Comparison of ENCODE assay signal across 29 mouse cellular contexts in the genomic region with DNA sequence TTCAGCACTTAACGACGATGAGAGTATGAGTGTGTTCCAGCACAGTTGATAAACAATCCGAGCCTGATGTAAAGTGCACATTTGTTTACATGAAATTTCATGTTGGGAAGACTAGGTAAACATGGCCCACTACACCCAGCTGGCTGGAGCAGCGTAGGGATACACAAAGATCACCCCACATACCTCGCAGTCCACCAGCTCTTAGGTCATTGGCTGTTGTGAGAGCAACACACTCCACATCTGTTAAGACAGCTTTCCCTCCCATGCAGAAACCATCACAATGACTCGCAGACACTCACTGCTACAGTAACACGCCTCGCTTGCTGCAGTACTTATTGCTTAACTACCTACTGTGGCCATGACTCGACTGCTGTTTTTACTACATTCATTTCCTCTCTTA.
DNase-seq lines count a peak whose midpoint lies in the region; ATAC-seq and TF ChIP-seq lines count a peak whose summit lies in the region.
"Had no signal": no experiment of that assay in that cellular context is flagged by ENCODE, and none has a peak within 500 bp of the region (broad histone marks: within the 10 kb centered on the region; RNA-seq: fewer than 3 reads in every experiment).

No protein-coding gene starts in this region.

- no peak for TF ChIP-seq CTCF in intestine, postnatal 0 days (IDR thresholded peaks at IDR 0.05; ENCODE audit: low read depth)

- H3K36me3 ChIP-seq in forebrain, embryonic 13.5 days (ENCODE audit: poor library complexity, severe bottlenecking), result no peaks in the 10 kb centered on the region
- H3K36me3 ChIP-seq in forebrain, embryonic 16.5 days (ENCODE audit: control insufficient read depth, insufficient read depth), result no peaks in the 10 kb centered on the region
- H3K36me3 ChIP-seq in megakaryocyte, embryonic 14.5 days (replicated peaks; ENCODE audit: low read length), result no peaks in the 10 kb centered on the region
- H3K36me3 ChIP-seq in intestine, postnatal 0 days (ENCODE audit: control insufficient read depth, insufficient read depth), result no peaks in the 10 kb centered on the region
- no peaks in the 10 kb centered on the region for H3K36me3 ChIP-seq in hindbrain, embryonic 12.5 days
- H3K36me3 ChIP-seq: embryonic facial prominence, embryonic 13.5 days; hindbrain, embryonic 13.5 days; liver, embryonic 12.5 days; midbrain, embryonic 12.5 days; neural tube, embryonic 13.5 days had no signal

- no peak overlapping the region for H3K4me2 ChIP-seq in forebrain, embryonic 13.5 days
- H3K4me2 ChIP-seq in forebrain, embryonic 16.5 days (ENCODE audit: low read length), result no peak overlapping the region
- H3K4me2 ChIP-seq in intestine, postnatal 0 days (replicated peaks; ENCODE audit: low read depth), result no peak overlapping the region
- H3K4me2 ChIP-seq in hindbrain, embryonic 12.5 days (replicated peaks), result no peak overlapping the region
- H3K4me2 ChIP-seq: embryonic facial prominence, embryonic 13.5 days; heart, embryonic 11.5 days; hindbrain, embryonic 13.5 days; liver, embryonic 12.5 days; midbrain, embryonic 12.5 days; neural tube, embryonic 13.5 days had no signal

- H3K27me3 ChIP-seq in forebrain, embryonic 13.5 days, result no peaks in the 10 kb centered on the region
- H3K27me3 ChIP-seq in forebrain, embryonic 16.5 days (replicated peaks; ENCODE audit: control insufficient read depth, insufficient read depth, low read length), result no peaks in the 10 kb centered on the region
- no peaks in the 10 kb centered on the region for H3K27me3 ChIP-seq in megakaryocyte, embryonic 14.5 days (replicated peaks)
- no peaks in the 10 kb centered on the region for H3K27me3 ChIP-seq in intestine, postnatal 0 days (replicated peaks; ENCODE audit: control insufficient read depth, insufficient read depth, low read length)
- H3K27me3 ChIP-seq in hindbrain, embryonic 12.5 days, result no peaks in the 10 kb centered on the region
- H3K27me3 ChIP-seq: embryonic facial prominence, embryonic 13.5 days; hindbrain, embryonic 13.5 days; liver, embryonic 12.5 days; midbrain, embryonic 12.5 days; neural tube, embryonic 13.5 days had no signal

- WGBS in forebrain, embryonic 13.5 days, result 90% methylated on average over 9 of the region's 9 CpGs
- WGBS in forebrain, embryonic 16.5 days, result 86% methylated on average over 9 of the region's 9 CpGs
- WGBS in intestine, postnatal 0 days, result 52% methylated on average over 9 of the region's 9 CpGs
- 90% methylated on average over 9 of the region's 9 CpGs for WGBS in hindbrain, embryonic 12.5 days

- H3K4me3 ChIP-seq in forebrain, embryonic 13.5 days, result no peak overlapping the region
- H3K4me3 ChIP-seq in forebrain, embryonic 16.5 days (replicated peaks; ENCODE audit: low read length), result no peak overlapping the region
- H3K4me3 ChIP-seq in megakaryocyte, embryonic 14.5 days (replicated peaks), result peak overlapping the region; percentile 7
- H3K4me3 ChIP-seq in intestine, postnatal 0 days (ENCODE audit: low read depth, low read length), result no peak overlapping the region
- H3K4me3 ChIP-seq in hindbrain, embryonic 12.5 days, result no peak overlapping the region
- H3K4me3 ChIP-seq: embryonic facial prominence, embryonic 13.5 days; hindbrain, embryonic 13.5 days; liver, embryonic 12.5 days; midbrain, embryonic 12.5 days; neural tube, embryonic 13.5 days had no signal

- peak; percentile 9 for DNase-seq in yolk sac, embryonic 10.5 days (ENCODE audit: low spot score)
- no peak for DNase-seq in adrenal gland, postnatal 36 days
- DNase-seq: adrenal gland, postnatal 25 days; cerebellum, adult 18-20 months; cerebellum, postnatal 10 days; gastrocnemius, postnatal 25 days; heart, adult 18-20 months; heart, postnatal 36 days; kidney, adult 2 months; kidney, postnatal 4 days; layer of hippocampus, postnatal 36 days; left cerebral cortex, postnatal 4 days; liver, postnatal 0 days; thymus, adult 2 months; thymus, postnatal 36 days had no signal

- no peaks in the 10 kb centered on the region for H3K9me3 ChIP-seq in forebrain, embryonic 13.5 days (replicated peaks)
- no peaks in the 10 kb centered on the region for H3K9me3 ChIP-seq in forebrain, embryonic 16.5 days (ENCODE audit: control insufficient read depth, low read length)
- H3K9me3 ChIP-seq in megakaryocyte, embryonic 14.5 days, result peaks cover 16% of the 10 kb centered on the region
- no peaks in the 10 kb centered on the region for H3K9me3 ChIP-seq in intestine, postnatal 0 days (ENCODE audit: control insufficient read depth)
- H3K9me3 ChIP-seq in hindbrain, embryonic 12.5 days (replicated peaks), result no peaks in the 10 kb centered on the region
- H3K9me3 ChIP-seq: embryonic facial prominence, embryonic 13.5 days; hindbrain, embryonic 13.5 days; liver, embryonic 12.5 days; midbrain, embryonic 12.5 days; neural tube, embryonic 13.5 days had no signal

- 0 out of 2 replicates have a peak, but pooled peaks have one; percentile 38 for ATAC-seq in forebrain, embryonic 13.5 days
- no peak for ATAC-seq in forebrain, embryonic 16.5 days
- no peak for ATAC-seq in megakaryocyte, adult 5-6 weeks (ENCODE audit: poor library complexity, severe bottlenecking)
- ATAC-seq in intestine, postnatal 0 days, result peak; percentile 33; the same call in 1 of the 2 replicates
- ATAC-seq in hindbrain, embryonic 12.5 days (ENCODE audit: low FRiP score), result no peak
- ATAC-seq: forebrain, embryonic 14.5 days; liver, embryonic 12.5 days; liver, postnatal 0 days had no signal

- H3K4me1 ChIP-seq in forebrain, embryonic 13.5 days, result peaks cover 5% of the 10 kb centered on the region
- H3K4me1 ChIP-seq in forebrain, embryonic 16.5 days (replicated peaks; ENCODE audit: control insufficient read depth, insufficient read depth, low read length), result 0 out of 2 replicates have a peak, but pooled peaks cover 4% of the 10 kb centered on the region
- H3K4me1 ChIP-seq in megakaryocyte, embryonic 14.5 days, result no peaks in the 10 kb centered on the region
- no peaks in the 10 kb centered on the region for H3K4me1 ChIP-seq in intestine, postnatal 0 days (replicated peaks; ENCODE audit: control insufficient read depth, insufficient read depth, low read length)
- no peaks in the 10 kb centered on the region for H3K4me1 ChIP-seq in hindbrain, embryonic 12.5 days
- H3K4me1 ChIP-seq: embryonic facial prominence, embryonic 13.5 days; hindbrain, embryonic 13.5 days; liver, embryonic 12.5 days had no signal

- no peak overlapping the region for H3K9ac ChIP-seq in forebrain, embryonic 13.5 days
- H3K9ac ChIP-seq in forebrain, embryonic 16.5 days (replicated peaks; ENCODE audit: low read depth, low read length), result no peak overlapping the region
- no peak overlapping the region for H3K9ac ChIP-seq in intestine, postnatal 0 days (ENCODE audit: low read depth, low read length)
- H3K9ac ChIP-seq in hindbrain, embryonic 12.5 days, result no peak overlapping the region
- H3K9ac ChIP-seq: embryonic facial prominence, embryonic 13.5 days; hindbrain, embryonic 13.5 days; liver, embryonic 12.5 days; liver, postnatal 0 days; midbrain, embryonic 12.5 days; neural tube, embryonic 13.5 days had no signal

- no peak overlapping the region for H3K27ac ChIP-seq in forebrain, embryonic 13.5 days
- H3K27ac ChIP-seq in forebrain, embryonic 16.5 days (ENCODE audit: low read length), result no peak overlapping the region
- 0 out of 2 replicates have a peak overlapping the region, but pooled peaks have one; percentile 15 for H3K27ac ChIP-seq in intestine, postnatal 0 days (ENCODE audit: low read depth, low read length)
- H3K27ac ChIP-seq in hindbrain, embryonic 12.5 days, result no peak overlapping the region
- H3K27ac ChIP-seq: embryonic facial prominence, embryonic 13.5 days; hindbrain, embryonic 13.5 days; kidney, postnatal 0 days; liver, embryonic 12.5 days; midbrain, embryonic 12.5 days; neural tube, embryonic 13.5 days had no signal

Comparison
In these comparisons a context has a peak if more than half of its experiments do, and no peak if none do; other contexts are left out.
1. ATAC-seq: peak in forebrain, embryonic 13.5 days (single experiment) and intestine, postnatal 0 days (single experiment); none in forebrain, embryonic 16.5 days (single experiment), megakaryocyte, adult 5-6 weeks (single experiment) and hindbrain, embryonic 12.5 days (single experiment).